Mouse (Mus musculus): ENCODE results near the gene Vapa. TPM values are rescaled to one million over a fixed set of nuclear protein-coding genes. Genes with fewer than 3 reads are reported as not detected.
A peak's percentile ranks its signal among the peaks of the same experiment; 100 is the strongest.

Gene Vapa
- total and polyA plus RNA-seq, 3 experiments, result 51.4 to 158 (median 151) TPM

- Histone ChIP-seq H3K9ac (ENCODE audit: insufficient read depth, low read depth) (no peak overlapping the region), H3K4me1 (ENCODE audit: control insufficient read depth in 1 of 2, insufficient read depth in 2 of 2) (no peaks in the 10 kb centered on the region), H3K27me3 (replicated peaks) (no peaks in the 10 kb centered on the region), H3K4me3 (replicated peaks in 1 of 3; ENCODE audit: low read depth in 2 of 3, low read length in 2 of 3, poor library complexity in 1 of 3) (no peak overlapping the region), H3K4me2 (ENCODE audit: insufficient read depth, low read depth, poor library complexity, severe bottlenecking) (no peak overlapping the region), H3K79me2 (replicated peaks; ENCODE audit: control insufficient read depth, extremely low read depth, insufficient read depth, poor library complexity, severe bottlenecking) (no peaks in the 10 kb centered on the region), H3K27ac (ENCODE audit: insufficient read depth, low read depth) (no peak overlapping the region), H3K36me3 (replicated peaks in 1 of 2; ENCODE audit: control insufficient read depth in 1 of 2, insufficient read depth in 1 of 2, low read length in 1 of 2) (no peaks in the 10 kb centered on the region), H3K9me3 (replicated peaks; ENCODE audit: low read length) (no peaks in the 10 kb centered on the region)
- TF ChIP-seq MAX (IDR thresholded peaks at IDR 0.05; ENCODE audit: low read length) (no peak), POLR2AphosphoS2 (IDR thresholded peaks at IDR 0.05; ENCODE audit: low read depth, low read length) (no peak), TBP (conservative IDR thresholded peaks at IDR 0.05; ENCODE audit: low read depth, low read length) (no peak)
- dilution Hi-C loops (cut with MboI; ENCODE audit: extremely low pct_ligation_motif_present, extremely low pct_unique_long_range_greater_than_20kb, low sequenced_read_pairs), result no loop called here
- in situ Hi-C loops (cut with MboI; ENCODE audit: low pct_ligation_motif_present, low pct_unique_long_range_greater_than_20kb, low sequenced_read_pairs), result no loop called here
- no peak for DNase-seq (ENCODE audit: extremely low read depth)
Measured at GRCm38 (mm10) chr17:65655608-65656007, 42.3 kb upstream of the Vapa start.

- no peak overlapping the region for H3K4me3 ChIP-seq (replicated peaks in 1 of 3; ENCODE audit: low read depth in 2 of 3, low read length in 2 of 3, poor library complexity in 1 of 3)
- H3K27ac ChIP-seq (ENCODE audit: insufficient read depth, low read depth), result no peak overlapping the region
- H3K79me2 ChIP-seq (replicated peaks; ENCODE audit: control insufficient read depth, extremely low read depth, insufficient read depth, poor library complexity, severe bottlenecking), result no peaks in the 10 kb centered on the region
- dilution Hi-C loops (cut with MboI; ENCODE audit: extremely low pct_ligation_motif_present, extremely low pct_unique_long_range_greater_than_20kb, low sequenced_read_pairs) (no loop called here), in situ Hi-C loops (cut with MboI; ENCODE audit: low pct_ligation_motif_present, low pct_unique_long_range_greater_than_20kb, low sequenced_read_pairs) (no loop called here)
- no peaks in the 10 kb centered on the region for H3K27me3 ChIP-seq (replicated peaks)
- no peak overlapping the region for H3K9ac ChIP-seq (ENCODE audit: insufficient read depth, low read depth)
- H3K36me3 ChIP-seq (replicated peaks in 1 of 2; ENCODE audit: control insufficient read depth in 1 of 2, insufficient read depth in 1 of 2, low read length in 1 of 2), result no peaks in the 10 kb centered on the region
- H3K4me2 ChIP-seq (ENCODE audit: insufficient read depth, low read depth, poor library complexity, severe bottlenecking), result no peak overlapping the region
- TF ChIP-seq UBTF (IDR thresholded peaks at IDR 0.05; ENCODE audit: low read depth, low read length) (peak; percentile 100), MXI1 (IDR thresholded peaks at IDR 0.05; ENCODE audit: low read depth, low read length) (no peak), ZMIZ1 (IDR thresholded peaks at IDR 0.05; ENCODE audit: low read depth, low read length) (no peak), TBP (conservative IDR thresholded peaks at IDR 0.05; ENCODE audit: low read depth, low read length) (peak; percentile 98), JUND (conservative IDR thresholded peaks at IDR 0.05; ENCODE audit: low read depth, low read length) (no peak), SIN3A (IDR thresholded peaks at IDR 0.05; ENCODE audit: low read length) (no peak), POLR2AphosphoS2 (IDR thresholded peaks at IDR 0.05; ENCODE audit: low read depth, low read length) (no peak)
- no peaks in the 10 kb centered on the region for H3K9me3 ChIP-seq (replicated peaks; ENCODE audit: low read length)
- H3K4me1 ChIP-seq (ENCODE audit: control insufficient read depth in 1 of 2, insufficient read depth in 2 of 2), result peaks cover 5% of the 10 kb centered on the region in 2 experiments; a peak in 1 of 4 replicates
- DNase-seq (ENCODE audit: extremely low read depth), result peak; percentile 9
Measured at GRCm38 (mm10) chr17:65650598-65650997, 37.2 kb upstream of the Vapa start.

- H3K79me2 ChIP-seq (replicated peaks; ENCODE audit: control insufficient read depth, extremely low read depth, insufficient read depth, poor library complexity, severe bottlenecking), result no peaks in the 10 kb centered on the region
- H3K27me3 ChIP-seq (replicated peaks), result no peaks in the 10 kb centered on the region
- H3K4me2 ChIP-seq (ENCODE audit: insufficient read depth, low read depth, poor library complexity, severe bottlenecking), result no peak overlapping the region
- no peak overlapping the region for H3K27ac ChIP-seq (ENCODE audit: insufficient read depth, low read depth)
- no peak overlapping the region for H3K9ac ChIP-seq (ENCODE audit: insufficient read depth, low read depth)
- DNase-seq (ENCODE audit: extremely low read depth), result no peak
- in situ Hi-C loops (cut with MboI; ENCODE audit: low pct_ligation_motif_present, low pct_unique_long_range_greater_than_20kb, low sequenced_read_pairs), result no loop called here
- peaks cover 5% of the 10 kb centered on the region in 2 experiments; a peak in 1 of 4 replicates for H3K4me1 ChIP-seq (ENCODE audit: control insufficient read depth in 1 of 2, insufficient read depth in 2 of 2)
- no peaks in the 10 kb centered on the region for H3K9me3 ChIP-seq (replicated peaks; ENCODE audit: low read length)
- TF ChIP-seq ZKSCAN1 (IDR thresholded peaks at IDR 0.05; ENCODE audit: borderline replicate concordance, low read depth, low read length) (no peak), PAX5 (IDR thresholded peaks at IDR 0.05; ENCODE audit: low read length) (no peak), JUN (IDR thresholded peaks at IDR 0.05; ENCODE audit: insufficient read depth, low read depth, low read length) (no peak)
- H3K36me3 ChIP-seq (replicated peaks in 1 of 2; ENCODE audit: control insufficient read depth in 1 of 2, insufficient read depth in 1 of 2, low read length in 1 of 2), result no peaks in the 10 kb centered on the region
- H3K4me3 ChIP-seq (replicated peaks in 1 of 3; ENCODE audit: low read depth in 2 of 3, low read length in 2 of 3, poor library complexity in 1 of 3), result no peak overlapping the region
- dilution Hi-C loops (cut with MboI; ENCODE audit: extremely low pct_ligation_motif_present, extremely low pct_unique_long_range_greater_than_20kb, low sequenced_read_pairs), result no loop called here
Measured at GRCm38 (mm10) chr17:65649175-65649493, 35.8 kb upstream of the Vapa start.

All from CH12.LX (cell line).